Mouse (Mus musculus) layer of hippocampus, adult 18-20 months (tissue): ENCODE results near the gene Slc44a5. TPM values are rescaled to one million over a fixed set of nuclear protein-coding genes. Genes with fewer than 3 reads are reported as not detected.

Experiments
- DNase-seq, 2 experiments: peaks; one replicate each; pipeline ENCODE4 v3.0.0; 2022; ENCODE audit warnings: low spot score in 2 of 2
- total RNA-seq, 2 experiments: library from RNA; stranded (reverse); gene quantifications; 2 replicates each; pipeline ENCODE4 v1.2.3; 2021

Gene Slc44a5
- total RNA-seq, 2 experiments from 2014 or later, result 43.4 to 53.7 TPM

- DNase-seq, result no peak
Measured at GRCm38 (mm10) chr3:154215309-154215708, 242.1 kb downstream of the Slc44a5 start.

DNA sequence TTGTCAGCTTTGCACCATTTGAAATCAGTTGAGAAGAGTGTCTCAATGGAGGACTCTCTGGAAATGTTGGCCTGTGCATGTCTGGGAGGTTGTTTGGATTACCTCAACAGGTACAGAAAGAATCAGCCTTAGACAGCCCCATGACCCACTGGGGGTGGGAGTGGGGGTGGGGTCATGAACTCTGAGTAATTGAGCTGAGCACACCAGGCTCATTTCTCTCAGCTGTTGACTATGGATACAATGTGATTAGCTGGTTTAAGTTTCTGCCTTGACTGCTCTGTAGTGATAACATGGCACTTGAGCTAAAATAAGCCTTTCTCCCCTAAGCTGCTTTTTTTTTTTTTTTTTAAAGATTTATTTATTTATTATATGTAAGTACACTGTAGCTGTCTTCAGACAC lies 242.5 kb downstream of the Slc44a5 start:
- DNase-seq, result no peak

DNA sequence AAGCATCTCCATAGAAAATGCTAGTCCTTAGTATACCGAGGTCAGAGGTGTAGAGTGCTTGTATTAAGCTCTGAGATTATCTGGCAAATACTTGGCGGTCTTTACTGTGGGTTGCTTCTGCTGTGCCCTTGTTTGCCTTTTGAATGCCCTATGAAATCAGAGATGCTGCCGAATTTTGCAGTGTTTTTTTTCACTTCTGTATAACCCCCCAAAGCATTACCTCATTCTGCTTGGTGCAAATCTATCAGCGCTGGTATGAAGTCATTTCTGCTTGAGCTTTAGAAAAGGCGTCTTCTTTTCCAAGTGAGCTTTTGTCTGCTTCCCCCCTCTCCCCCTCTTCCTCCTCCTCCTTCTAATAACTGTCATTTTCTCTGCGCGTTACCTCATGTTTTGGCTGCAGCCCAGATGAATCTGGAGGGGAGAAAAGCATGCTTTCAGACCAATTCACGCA lies 248.9 kb downstream of the Slc44a5 start:
- peak in 1 of 2 experiments; percentile 35 for DNase-seq

DNA sequence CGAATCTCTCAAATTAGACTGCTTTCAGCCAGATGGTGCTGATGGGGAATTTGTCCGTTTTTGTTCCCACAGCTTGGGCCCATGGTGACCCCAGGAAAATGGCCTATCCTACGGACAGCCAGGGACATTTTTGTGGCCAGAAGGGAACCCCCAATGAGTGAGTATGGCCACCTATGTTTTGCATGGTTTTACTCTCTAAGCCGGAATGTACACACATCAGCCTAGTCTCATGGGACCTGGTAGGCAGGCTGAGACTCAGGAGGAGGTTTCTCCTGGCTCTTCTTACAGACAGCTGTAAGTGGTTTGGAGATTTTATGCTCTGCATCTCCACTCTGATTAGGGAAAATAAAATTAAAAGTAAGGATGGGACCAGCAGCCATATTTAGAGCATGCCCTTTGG lies 249.5 kb downstream of the Slc44a5 start:
- no peak for DNase-seq

GRCm38 (mm10) chr3:154226100-154226752 lies 253.0 kb downstream of the Slc44a5 start:
- peak; percentile 71 to 91 for DNase-seq

- no peak for DNase-seq
Measured at GRCm38 (mm10) chr3:154244932-154245331, 271.7 kb downstream of the Slc44a5 start.

- DNase-seq, result no peak
Measured at GRCm38 (mm10) chr3:154251486-154251885, 278.2 kb downstream of the Slc44a5 start.

GRCm38 (mm10) chr3:154252219-154252618 lies 279.0 kb downstream of the Slc44a5 start:
- no peak for DNase-seq

GRCm38 (mm10) chr3:154254187-154254586 lies 281.0 kb downstream of the Slc44a5 start:
- peak; percentile 51 to 75 for DNase-seq

- DNase-seq, result no peak
Measured at GRCm38 (mm10) chr3:154257312-154257711, 284.1 kb downstream of the Slc44a5 start.

- DNase-seq, result no peak
Measured at GRCm38 (mm10) chr3:154268313-154268712, 295.1 kb downstream of the Slc44a5 start.

DNA sequence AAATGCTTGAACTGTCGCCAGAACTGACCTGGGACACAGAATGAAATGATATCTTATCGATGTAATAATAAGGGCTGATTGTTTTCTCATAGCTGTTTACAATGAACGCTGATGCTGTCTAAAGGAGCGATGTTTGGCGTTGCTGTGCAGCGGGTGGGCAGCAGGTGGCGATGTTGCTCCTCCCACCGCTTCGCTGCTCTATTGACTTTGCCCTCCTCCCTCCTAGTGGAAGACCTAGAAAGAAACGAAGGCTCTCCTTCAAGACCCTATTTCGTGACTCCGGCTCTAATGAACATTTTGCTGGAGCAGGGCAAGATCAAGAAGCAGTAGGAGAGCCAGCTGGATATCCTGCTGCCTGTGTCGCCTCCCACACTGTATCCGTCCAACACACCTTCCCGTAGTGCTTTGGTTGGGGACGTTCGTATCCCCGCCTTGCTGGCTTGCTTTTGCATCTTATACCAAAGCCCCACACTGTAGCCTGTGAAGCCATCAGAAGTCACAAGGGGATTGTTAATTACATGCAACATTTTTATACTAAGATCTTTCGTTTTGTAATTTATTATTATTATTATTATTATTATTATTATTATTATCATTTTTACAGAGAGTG lies 296.6 kb downstream of the Slc44a5 start:
- DNase-seq, result peak; percentile 69 to 92

DNA sequence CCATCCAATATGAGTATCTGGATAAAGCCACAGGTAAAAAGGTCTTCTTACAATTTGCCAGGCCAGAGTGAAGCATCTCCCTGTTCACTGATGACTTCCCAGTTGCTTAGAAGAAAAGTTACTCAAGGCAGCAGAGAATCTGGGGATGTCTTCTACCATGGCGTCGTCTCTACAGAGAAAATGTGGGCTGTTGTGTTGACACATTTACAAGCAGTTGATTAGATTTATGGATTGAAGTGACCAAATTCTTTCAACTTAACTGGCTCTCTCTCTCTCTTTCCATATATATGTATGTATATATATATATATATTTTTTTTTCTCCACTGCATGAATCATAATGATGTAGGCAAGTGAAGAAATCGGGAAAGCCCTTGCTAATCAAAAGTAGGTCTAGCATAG lies 301.4 kb downstream of the Slc44a5 start:
- DNase-seq, result no peak

- DNase-seq, result no peak
Measured at GRCm38 (mm10) chr3:154284260-154284659, 311.0 kb downstream of the Slc44a5 start.

DNA sequence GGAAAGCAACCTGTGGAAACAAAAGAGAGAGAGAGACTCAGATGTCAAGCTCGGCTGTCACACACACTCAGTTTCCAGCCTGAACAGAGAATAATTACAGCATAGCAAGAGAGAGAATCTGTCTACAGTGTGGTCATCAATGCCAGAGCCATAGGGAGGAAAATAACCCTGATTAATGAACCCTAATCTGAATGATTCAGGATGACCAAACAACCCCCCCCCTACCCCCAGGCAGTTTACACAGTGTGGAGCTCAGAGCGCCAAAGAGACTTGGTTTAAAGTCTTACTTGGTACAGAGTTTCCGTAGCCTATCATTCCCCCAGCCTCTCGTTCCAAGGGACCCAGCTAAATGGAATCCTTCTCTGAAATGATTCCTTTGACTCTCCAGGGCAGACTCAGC lies 312.1 kb downstream of the Slc44a5 start:
- no peak for DNase-seq

DNA sequence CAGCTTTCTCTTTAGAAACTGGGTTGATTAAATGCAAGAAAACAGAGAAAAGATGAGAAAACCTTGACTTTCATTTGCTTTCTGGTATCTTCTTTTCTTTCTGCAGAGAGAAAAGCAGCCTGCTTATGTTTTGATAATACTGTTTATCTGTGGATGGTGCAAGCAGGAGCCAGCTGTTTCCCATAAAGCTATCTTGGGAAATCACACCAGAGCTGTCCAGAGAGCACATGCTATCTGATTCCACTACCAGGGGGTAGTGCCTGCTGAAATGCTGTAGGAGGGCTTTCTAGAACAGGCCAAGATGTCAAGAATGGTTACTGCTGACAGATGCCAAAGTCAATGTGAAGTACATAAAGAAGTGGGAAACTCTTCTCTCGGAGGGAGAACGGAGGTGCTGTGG lies 314.0 kb downstream of the Slc44a5 start:
- DNase-seq, result no peak

GRCm38 (mm10) chr3:154288429-154289069 lies 315.3 kb downstream of the Slc44a5 start:
- DNase-seq, result no peak

GRCm38 (mm10) chr3:154290351-154290750 lies 317.1 kb downstream of the Slc44a5 start:
- no peak for DNase-seq

DNA sequence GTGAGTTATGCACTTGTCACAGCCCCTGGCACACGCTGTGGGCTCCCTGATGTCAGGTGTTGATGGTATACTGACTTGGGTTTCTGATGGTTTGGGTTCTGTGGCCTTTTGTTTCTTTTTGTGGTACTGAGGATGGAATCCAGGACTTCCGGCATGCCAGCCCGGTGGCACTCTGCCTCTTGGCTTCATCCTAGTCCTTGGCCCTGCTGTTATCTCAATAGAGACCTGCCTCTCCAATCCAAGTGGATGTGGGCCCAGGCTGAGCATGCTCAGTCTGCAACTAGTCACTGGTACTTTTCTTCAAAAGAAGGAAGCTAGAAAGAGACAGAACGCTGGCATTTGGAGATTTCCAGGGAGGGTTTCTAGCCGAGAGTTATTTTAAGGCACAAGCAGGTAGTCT lies 318.9 kb downstream of the Slc44a5 start:
- DNase-seq, result no peak

DNA sequence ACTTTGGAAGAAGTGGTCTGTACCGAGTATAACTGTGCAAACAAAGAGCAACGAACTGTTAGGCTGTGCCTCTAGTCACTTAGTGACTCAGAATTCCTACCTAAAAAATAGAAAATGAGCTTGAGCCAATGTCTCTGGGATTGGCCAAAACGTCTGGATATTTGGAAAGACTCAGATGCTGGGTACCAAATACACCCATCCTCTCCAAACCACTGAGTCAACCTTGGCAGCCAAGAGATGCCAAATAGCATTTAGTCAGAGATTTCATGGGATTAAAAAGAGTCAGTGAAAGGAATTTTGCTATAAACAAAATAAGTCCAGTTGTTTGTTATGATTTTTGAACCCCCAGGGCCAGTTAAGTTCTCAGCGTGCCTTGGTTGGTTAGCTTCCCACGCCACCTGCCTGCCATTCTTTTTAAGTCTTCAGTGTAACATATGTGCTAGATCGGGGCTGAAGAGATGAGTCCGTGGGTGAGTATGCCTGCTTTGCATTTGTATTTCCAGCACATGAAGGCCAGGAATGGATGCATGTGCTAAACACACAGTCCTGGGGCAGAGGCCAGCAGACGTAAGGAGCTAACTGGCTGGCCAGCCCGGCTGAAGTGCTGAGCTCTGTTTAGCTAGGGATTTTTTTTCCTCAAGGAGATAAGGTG lies 320.7 kb downstream of the Slc44a5 start:
- peak in 1 of 2 experiments; percentile 20 for DNase-seq

- no peak for DNase-seq
Measured at GRCm38 (mm10) chr3:154294924-154295834, 321.9 kb downstream of the Slc44a5 start.
